20 mouse cellular contexts compared by ENCODE assay signal in the genomic region with DNA sequence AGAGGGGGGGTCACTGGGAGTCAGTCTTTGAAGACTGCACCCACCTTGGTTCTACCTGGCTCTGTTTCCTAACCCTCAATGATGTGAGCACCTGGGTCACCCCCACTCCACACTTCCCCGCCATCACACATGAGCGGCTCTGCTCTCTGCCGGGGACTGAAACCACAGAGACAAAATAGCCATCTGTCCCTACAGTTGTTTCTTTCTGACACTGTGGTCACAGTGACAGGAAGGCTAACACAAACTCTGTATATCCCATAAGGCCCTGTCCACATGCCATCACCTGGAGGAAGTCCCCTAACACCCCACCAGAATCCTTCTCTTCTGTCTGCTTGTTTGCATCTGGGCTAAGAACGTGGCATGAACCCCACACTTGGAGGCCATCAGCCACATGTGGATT. TPM values are rescaled to one million over a fixed set of nuclear protein-coding genes. Genes with fewer than 3 reads are reported as not detected.
A peak's percentile ranks its signal among the peaks of the same experiment; 100 is the strongest.
DNase-seq lines count a peak whose midpoint lies in the region; ATAC-seq and TF ChIP-seq lines count a peak whose summit lies in the region.
"Had no signal": no experiment of that assay in that cellular context is flagged by ENCODE, and none has a peak within 500 bp of the region (broad histone marks: within the 10 kb centered on the region; RNA-seq: fewer than 3 reads in every experiment).

No protein-coding gene starts in this region.

- no peaks in the 10 kb centered on the region for H3K9me3 ChIP-seq in hindbrain, embryonic 12.5 days (replicated peaks)
- H3K9me3 ChIP-seq in hindbrain, embryonic 16.5 days (ENCODE audit: control insufficient read depth, low read length): no peaks in the 10 kb centered on the region
- H3K9me3 ChIP-seq in kidney, postnatal 0 days (replicated peaks; ENCODE audit: low read length): no peaks in the 10 kb centered on the region
- no peaks in the 10 kb centered on the region for H3K9me3 ChIP-seq in embryonic facial prominence, embryonic 10.5 days
- H3K9me3 ChIP-seq: embryonic facial prominence, embryonic 12.5 days; forebrain, embryonic 12.5 days; G1E; heart, embryonic 15.5 days had no signal

- peaks cover 67% of the 10 kb centered on the region for H3K4me1 ChIP-seq in hindbrain, embryonic 12.5 days
- H3K4me1 ChIP-seq in hindbrain, embryonic 16.5 days (ENCODE audit: control insufficient read depth, insufficient read depth, low read depth, low read length): peaks cover 25% of the 10 kb centered on the region
- H3K4me1 ChIP-seq in kidney, postnatal 0 days (replicated peaks; ENCODE audit: insufficient read depth, low read length): peaks cover 27% of the 10 kb centered on the region
- peaks cover 79% of the 10 kb centered on the region for H3K4me1 ChIP-seq in embryonic facial prominence, embryonic 10.5 days

- 0 out of 2 replicates have a peak overlapping the region, but pooled peaks have one; percentile 44 for H3K27ac ChIP-seq in hindbrain, embryonic 12.5 days
- H3K27ac ChIP-seq in hindbrain, embryonic 16.5 days (ENCODE audit: low read depth, low read length): no peak overlapping the region
- H3K27ac ChIP-seq in kidney, postnatal 0 days: 0 out of 2 replicates have a peak overlapping the region, but pooled peaks have one; percentile 33
- H3K27ac ChIP-seq in embryonic facial prominence, embryonic 10.5 days (replicated peaks): peak overlapping the region; percentile 24
- H3K27ac ChIP-seq: heart, adult 2 months; hindbrain, embryonic 14.5 days had no signal

- no peak overlapping the region for H3K9ac ChIP-seq in hindbrain, embryonic 12.5 days
- no peak overlapping the region for H3K9ac ChIP-seq in hindbrain, embryonic 16.5 days (ENCODE audit: low read depth, low read length)
- H3K9ac ChIP-seq in kidney, postnatal 0 days (ENCODE audit: low read depth, low read length): no peak overlapping the region
- H3K9ac ChIP-seq: embryonic facial prominence, embryonic 12.5 days; forebrain, embryonic 12.5 days; forebrain, postnatal 0 days; heart, embryonic 15.5 days; hindbrain, embryonic 14.5 days had no signal

- H3K4me3 ChIP-seq in hindbrain, embryonic 12.5 days: no peak overlapping the region
- H3K4me3 ChIP-seq in hindbrain, embryonic 16.5 days (ENCODE audit: low read length): no peak overlapping the region
- H3K4me3 ChIP-seq in kidney, postnatal 0 days (replicated peaks; ENCODE audit: low read depth, low read length): no peak overlapping the region
- no peak overlapping the region for H3K4me3 ChIP-seq in embryonic facial prominence, embryonic 10.5 days
- H3K4me3 ChIP-seq: embryonic facial prominence, embryonic 12.5 days; forebrain, embryonic 12.5 days; heart, adult 2 months; heart, embryonic 15.5 days had no signal

- no peak for TF ChIP-seq CTCF in kidney, postnatal 0 days (IDR thresholded peaks at IDR 0.05; ENCODE audit: low read depth)

- no peaks in the 10 kb centered on the region for H3K27me3 ChIP-seq in hindbrain, embryonic 12.5 days
- no peaks in the 10 kb centered on the region for H3K27me3 ChIP-seq in hindbrain, embryonic 16.5 days (replicated peaks; ENCODE audit: control insufficient read depth, insufficient read depth, low read length)
- H3K27me3 ChIP-seq in kidney, postnatal 0 days (ENCODE audit: insufficient read depth, low read length): no peaks in the 10 kb centered on the region
- H3K27me3 ChIP-seq in embryonic facial prominence, embryonic 10.5 days (replicated peaks; ENCODE audit: low read depth, poor library complexity, severe bottlenecking): no peaks in the 10 kb centered on the region
- H3K27me3 ChIP-seq: embryonic facial prominence, embryonic 12.5 days; heart, embryonic 15.5 days had no signal

- WGBS in hindbrain, embryonic 12.5 days: 73% methylated on average over 4 of the region's 4 CpGs
- WGBS in hindbrain, embryonic 16.5 days: 68% methylated on average over 4 of the region's 4 CpGs
- 47% methylated on average over 4 of the region's 4 CpGs for WGBS in kidney, postnatal 0 days
- WGBS in embryonic facial prominence, embryonic 10.5 days: 79% methylated on average over 4 of the region's 4 CpGs

- ATAC-seq in hindbrain, embryonic 12.5 days (ENCODE audit: low FRiP score): no peak
- ATAC-seq in hindbrain, embryonic 16.5 days: no peak
- no peak for ATAC-seq in kidney, postnatal 0 days (replicated peaks; ENCODE audit: low FRiP score, low read depth)
- ATAC-seq in megakaryocyte-erythroid progenitor cell, adult 5-6 weeks (replicated peaks; ENCODE audit: low FRiP score, low TSS enrichment, poor library complexity, severe bottlenecking): no peak
- ATAC-seq: forebrain, postnatal 0 days had no signal

- DNase-seq in kidney, postnatal 0 days (ENCODE audit: low spot score): no peak
- no peak for DNase-seq in kidney, postnatal 14 days
- no peak for DNase-seq in embryonic facial prominence, embryonic 10.5 days (ENCODE audit: low spot score)
- DNase-seq in urinary bladder, adult 18-20 months (ENCODE audit: low spot score in 2 of 2): no peak
- DNase-seq: adrenal gland, adult 8-10 months; adrenal gland, postnatal 36 days; cerebellum, adult 8-10 months; embryo, embryonic 11 days; forebrain, postnatal 0 days; gastrocnemius, postnatal 14 days; heart, adult 2 months had no signal

- no peak overlapping the region for H3K4me2 ChIP-seq in hindbrain, embryonic 12.5 days (replicated peaks)
- H3K4me2 ChIP-seq in hindbrain, embryonic 16.5 days (ENCODE audit: low read length): no peak overlapping the region
- H3K4me2 ChIP-seq in kidney, postnatal 0 days (ENCODE audit: low read length): no peak overlapping the region
- H3K4me2 ChIP-seq: embryonic facial prominence, embryonic 12.5 days; forebrain, embryonic 12.5 days; heart, embryonic 11.5 days; heart, embryonic 15.5 days; hindbrain, embryonic 14.5 days had no signal

- H3K36me3 ChIP-seq in hindbrain, embryonic 12.5 days: no peaks in the 10 kb centered on the region
- no peaks in the 10 kb centered on the region for H3K36me3 ChIP-seq in hindbrain, embryonic 16.5 days (ENCODE audit: control insufficient read depth, insufficient read depth, low read length)
- H3K36me3 ChIP-seq in kidney, postnatal 0 days (ENCODE audit: insufficient read depth, low read length): 0 out of 2 replicates have a peak, but pooled peaks cover 6% of the 10 kb centered on the region
- H3K36me3 ChIP-seq in embryonic facial prominence, embryonic 10.5 days (replicated peaks): peaks cover 8% of the 10 kb centered on the region; the same call in 1 of the 2 replicates
- H3K36me3 ChIP-seq: embryonic facial prominence, embryonic 12.5 days; forebrain, embryonic 12.5 days; G1E; heart, embryonic 15.5 days had no signal

RNA-seq across cellular contexts. Expression of a gene that starts 26.1 kb away (rescaled TPM):
- 78.7 and 82.7 TPM in 2 replicates for polyA plus RNA-seq in hindbrain, embryonic 12.5 days (2016; fragmentation: Nextera tagmentation; extraction: Ambion mirVana)
- 59.4 and 72.2 TPM in 2 replicates for polyA plus RNA-seq in hindbrain, embryonic 16.5 days (2015; fragmentation: Nextera tagmentation; extraction: Ambion mirVana)
- polyA plus RNA-seq in kidney, postnatal 0 days (2015; fragmentation: Nextera tagmentation; extraction: Ambion mirVana): 62.9 and 70.3 TPM in 2 replicates
- polyA plus RNA-seq in embryonic facial prominence, embryonic 10.5 days (2016; fragmentation: Nextera tagmentation; extraction: Ambion mirVana): 82.0 and 87.0 TPM in 2 replicates
- total RNA-seq in megakaryocyte-erythroid progenitor cell, adult 5-6 weeks (2014; fragmentation: Nextera tagmentation): 75.9 and 89.4 TPM in 2 replicates
- 54.7 and 65.2 TPM in 2 replicates for total RNA-seq in megakaryocyte-erythroid progenitor cell, adult 5-6 weeks (2017)
